Mouse (Mus musculus) heart, embryonic 11.5 days (tissue): Measurements from ENCODE around the gene Atp8b5. TPM values are rescaled to one million over a fixed set of nuclear protein-coding genes. Genes with fewer than 3 reads are reported as not detected.
A peak's percentile ranks its signal among the peaks of the same experiment; 100 is the strongest.

ENCODE experiments used
- ATAC-seq: fragments of 200-750 bp; cut with Nextera tagmentation; replicated peaks from 2 replicates; pipeline ENCODE4 v1.8.0; 2017; ENCODE audit warnings: moderate library complexity; ENCODE audit not compliant: insufficient number of reproducible peaks, low FRiP score, low TSS enrichment
- H3K27ac ChIP-seq: fragments of 300-500 bp; sonication (generic); 2 replicates; pipeline ENCODE4 v1.5.1; 2014; ENCODE audit warnings: mild to moderate bottlenecking, low read depth, low read length
- H3K27me3 ChIP-seq: fragments of 300-500 bp; sonication (generic); 2 replicates; pipeline ENCODE4 v1.6.1; 2014; ENCODE audit warnings: mild to moderate bottlenecking, low read length, mixed read lengths; ENCODE audit not compliant: control insufficient read depth, insufficient read depth
- H3K36me3 ChIP-seq: fragments of 300-500 bp; sonication (generic); 2 replicates; pipeline ENCODE4 v1.6.1; 2014; ENCODE audit warnings: mild to moderate bottlenecking, low read length, moderate library complexity, mixed read lengths; ENCODE audit not compliant: control insufficient read depth, insufficient read depth
- H3K4me1 ChIP-seq: fragments of 300-500 bp; sonication (generic); 2 replicates; pipeline ENCODE4 v1.6.1; 2014; ENCODE audit warnings: low read length; ENCODE audit not compliant: control insufficient read depth, insufficient read depth
- H3K4me2 ChIP-seq: fragments of 300-500 bp; sonication (generic); 2 replicates; pipeline ENCODE4 v1.6.1; 2014; ENCODE audit warnings: mild to moderate bottlenecking, moderate library complexity
- H3K4me3 ChIP-seq: fragments of 300-500 bp; sonication (generic); 2 replicates; pipeline ENCODE4 v1.5.1; 2014; ENCODE audit warnings: low read depth, low read length
- H3K9ac ChIP-seq: fragments of 300-500 bp; sonication (generic); 2 replicates; pipeline ENCODE4 v1.6.1; 2014; ENCODE audit warnings: mild to moderate bottlenecking, low read depth, low read length, moderate library complexity
- H3K9me3 ChIP-seq: fragments of 300-500 bp; sonication (generic); replicated peaks from 2 replicates; pipeline ENCODE4 v1.6.1; 2016; ENCODE audit warnings: low read length; ENCODE audit not compliant: control insufficient read depth
- WGBS: fragments of 180-500 bp; shearing (Covaris S2); extraction: QIAGEN DNeasy Blood & Tissue Kit; methylation state at CpG from one replicate; pipeline ENCODE4 v1.1.7; 2014; ENCODE audit not compliant: insufficient replicate concordance; 5-methylcytosine and 5-hydroxymethylcytosine counted together
- polyA plus RNA-seq: library from polyadenylated mRNA; unstranded; fragments of >200 nt; fragmentation: Nextera tagmentation; extraction: Ambion mirVana; gene quantifications from 2 replicates; pipeline ENCODE4 v1.2.1, GENCODE M21; 2014

Gene Atp8b5
- polyA plus RNA-seq, 1 experiment from 2014 or later: 0.27 TPM

GRCm38 (mm10) chr4:43381408-43382154 lies 114.6 kb downstream of the Atp8b5 start, which contains the start of gene Rusc2:
Gene Rusc2 (plus strand): TSS chr4:43381979.
- Histone ChIP-seq H3K4me2 (peak within 1 kb of the TSS; percentile 89), H3K27me3 (0 out of 2 replicates have a peak, but pooled peaks cover 2% of the 10 kb centered on the region), H3K4me1 (no peaks in the 10 kb centered on the region), H3K9me3 (no peaks in the 10 kb centered on the region), H3K4me3 (peak within 1 kb of the TSS; percentile 68), H3K9ac (peak within 1 kb of the TSS; percentile 83), H3K27ac (no peak within 1 kb of the TSS), H3K36me3 (no peaks in the 10 kb centered on the region)
- WGBS: 1% methylated on average over 61 of the region's 63 CpGs
- peak; percentile 78 for ATAC-seq

- H3K4me1 ChIP-seq: no peaks in the 10 kb centered on the region
- peak overlapping the region; percentile 83 for H3K9ac ChIP-seq
- H3K4me3 ChIP-seq: peak overlapping the region; percentile 68
- H3K4me2 ChIP-seq: peak overlapping the region; percentile 89
- ATAC-seq: peak; percentile 63
- no peaks in the 10 kb centered on the region for H3K9me3 ChIP-seq
- 0 out of 2 replicates have a peak, but pooled peaks cover 2% of the 10 kb centered on the region for H3K27me3 ChIP-seq
- 7% methylated on average over 26 of the region's 33 CpGs for WGBS
- H3K27ac ChIP-seq: no peak overlapping the region
- H3K36me3 ChIP-seq: no peaks in the 10 kb centered on the region
Observed at GRCm38 (mm10) chr4:43382155-43383020, 115.4 kb downstream of the Atp8b5 start.

- H3K27ac ChIP-seq: no peak overlapping the region
- peak overlapping the region; percentile 23; the same call in 1 of the 2 replicates for H3K4me2 ChIP-seq
- no peaks in the 10 kb centered on the region for H3K4me1 ChIP-seq
- 0 out of 2 replicates have a peak, but pooled peaks cover 2% of the 10 kb centered on the region for H3K27me3 ChIP-seq
- no peak overlapping the region for H3K9ac ChIP-seq
- 66% methylated on average over 11 of the region's 11 CpGs for WGBS
- no peak overlapping the region for H3K4me3 ChIP-seq
- ATAC-seq: no peak
- no peaks in the 10 kb centered on the region for H3K36me3 ChIP-seq
- no peaks in the 10 kb centered on the region for H3K9me3 ChIP-seq
Observed at GRCm38 (mm10) chr4:43383246-43384082, 116.5 kb downstream of the Atp8b5 start.

GRCm38 (mm10) chr4:43384083-43384460 lies 117.1 kb downstream of the Atp8b5 start:
- WGBS: 76% methylated on average over 5 of the region's 5 CpGs
- H3K27ac ChIP-seq: no peak overlapping the region

GRCm38 (mm10) chr4:43384541-43384940 lies 117.6 kb downstream of the Atp8b5 start:
- H3K4me3 ChIP-seq: no peak overlapping the region
- 85% methylated on average over 3 of the region's 3 CpGs for WGBS
- no peaks in the 10 kb centered on the region for H3K9me3 ChIP-seq
- H3K9ac ChIP-seq: no peak overlapping the region
- no peak for ATAC-seq
- no peaks in the 10 kb centered on the region for H3K36me3 ChIP-seq
- H3K4me2 ChIP-seq: no peak overlapping the region
- H3K27me3 ChIP-seq: 0 out of 2 replicates have a peak, but pooled peaks cover 2% of the 10 kb centered on the region
- H3K27ac ChIP-seq: no peak overlapping the region
- peaks cover 2% of the 10 kb centered on the region for H3K4me1 ChIP-seq

More at GRCm38 (mm10) chr4:43384083-43384460, 117.1 kb downstream of the Atp8b5 start:
- Histone ChIP-seq H3K27me3 (0 out of 2 replicates have a peak, but pooled peaks cover 2% of the 10 kb centered on the region), H3K9me3 (no peaks in the 10 kb centered on the region), H3K4me1 (no peaks in the 10 kb centered on the region), H3K4me3 (no peak overlapping the region), H3K9ac (no peak overlapping the region), H3K4me2 (no peak overlapping the region), H3K36me3 (no peaks in the 10 kb centered on the region)
- no peak for ATAC-seq

GRCm38 (mm10) chr4:43386932-43387331 lies 120.0 kb downstream of the Atp8b5 start:
- H3K4me3 ChIP-seq: no peak overlapping the region
- H3K27ac ChIP-seq: no peak overlapping the region
- ATAC-seq: no peak
- no peaks in the 10 kb centered on the region for H3K36me3 ChIP-seq
- peaks cover 8% of the 10 kb centered on the region for H3K4me1 ChIP-seq
- H3K9ac ChIP-seq: no peak overlapping the region
- H3K9me3 ChIP-seq: no peaks in the 10 kb centered on the region
- no peaks in the 10 kb centered on the region for H3K27me3 ChIP-seq
- H3K4me2 ChIP-seq: no peak overlapping the region

- H3K36me3 ChIP-seq: no peaks in the 10 kb centered on the region
- peak overlapping the region; percentile 50 for H3K27ac ChIP-seq
- no peaks in the 10 kb centered on the region for H3K27me3 ChIP-seq
- WGBS: 58% methylated on average over 2 of the region's 2 CpGs
- no peaks in the 10 kb centered on the region for H3K9me3 ChIP-seq
- no peak overlapping the region for H3K4me2 ChIP-seq
- H3K4me3 ChIP-seq: no peak overlapping the region
- H3K4me1 ChIP-seq: peaks cover 13% of the 10 kb centered on the region
- no peak for ATAC-seq
- H3K9ac ChIP-seq: no peak overlapping the region
Observed at GRCm38 (mm10) chr4:43389390-43389789, 122.4 kb downstream of the Atp8b5 start.

GRCm38 (mm10) chr4:43389845-43390440 lies 123.0 kb downstream of the Atp8b5 start:
- Histone ChIP-seq H3K27ac (peak overlapping the region; percentile 50), H3K36me3 (no peaks in the 10 kb centered on the region), H3K4me3 (no peak overlapping the region), H3K27me3 (no peaks in the 10 kb centered on the region), H3K9ac (no peak overlapping the region), H3K4me1 (peaks cover 19% of the 10 kb centered on the region), H3K4me2 (no peak overlapping the region), H3K9me3 (no peaks in the 10 kb centered on the region)
- ATAC-seq: no peak
- WGBS: 57% methylated on average over 9 of the region's 9 CpGs
